ENCODE assay signal across 25 mouse cellular contexts in genomic region chr8:10640176-10640810, GRCm38 (mm10).
DNase-seq lines count a peak whose midpoint lies in the region; ATAC-seq lines count a peak whose summit lies in the region.
"Had no signal": no experiment of that assay in that cellular context is flagged by ENCODE, and none has a peak within 500 bp of the region (broad histone marks: within the 10 kb centered on the region; RNA-seq: fewer than 3 reads in every experiment).

No protein-coding gene starts in this region.

- no peak overlapping the region for H3K4me3 ChIP-seq in liver, embryonic 11.5 days (ENCODE audit: low read depth, low read length)
- H3K4me3 ChIP-seq in liver, embryonic 15.5 days (replicated peaks), result no peak overlapping the region
- H3K4me3 ChIP-seq: embryonic facial prominence, embryonic 13.5 days; intestine, embryonic 15.5 days; left cerebral cortex, adult 2 months; limb, embryonic 10.5 days; megakaryocyte, embryonic 14.5 days; neural tube, embryonic 15.5 days; stomach, embryonic 15.5 days had no signal

- no peaks in the 10 kb centered on the region for H3K9me3 ChIP-seq in liver, embryonic 11.5 days (ENCODE audit: control insufficient read depth, low read length)
- H3K9me3 ChIP-seq in liver, embryonic 15.5 days (replicated peaks), result no peaks in the 10 kb centered on the region
- H3K9me3 ChIP-seq: embryonic facial prominence, embryonic 13.5 days; intestine, embryonic 15.5 days; limb, embryonic 10.5 days; megakaryocyte, embryonic 14.5 days; neural tube, embryonic 15.5 days; stomach, embryonic 15.5 days had no signal

- no peak overlapping the region for H3K4me2 ChIP-seq in liver, embryonic 11.5 days
- H3K4me2 ChIP-seq in liver, embryonic 15.5 days, result peak overlapping the region; percentile 19; the same call in 1 of the 2 replicates
- H3K4me2 ChIP-seq: embryonic facial prominence, embryonic 13.5 days; hindbrain, embryonic 14.5 days; intestine, embryonic 15.5 days; neural tube, embryonic 15.5 days; stomach, embryonic 15.5 days had no signal

- H3K27ac ChIP-seq in liver, embryonic 11.5 days (ENCODE audit: low read depth, low read length), result no peak overlapping the region
- 0 out of 2 replicates have a peak overlapping the region, but pooled peaks have one; percentile 36 for H3K27ac ChIP-seq in liver, embryonic 15.5 days (replicated peaks)
- H3K27ac ChIP-seq: embryonic facial prominence, embryonic 13.5 days; hindbrain, embryonic 14.5 days; intestine, embryonic 15.5 days; left cerebral cortex, adult 2 months; limb, embryonic 10.5 days; neural tube, embryonic 15.5 days; stomach, embryonic 15.5 days had no signal

- 57% methylated on average over 9 of the region's 9 CpGs for WGBS in liver, embryonic 11.5 days
- WGBS in liver, embryonic 15.5 days (ENCODE audit: insufficient replicate concordance), result 33% methylated on average over 9 of the region's 9 CpGs

- no peaks in the 10 kb centered on the region for H3K27me3 ChIP-seq in liver, embryonic 11.5 days (replicated peaks; ENCODE audit: control insufficient read depth, insufficient read depth, low read length)
- H3K27me3 ChIP-seq in liver, embryonic 15.5 days, result no peaks in the 10 kb centered on the region
- H3K27me3 ChIP-seq: CH12.LX; embryonic facial prominence, embryonic 13.5 days; intestine, embryonic 15.5 days; neural tube, embryonic 15.5 days; stomach, embryonic 15.5 days had no signal

- DNase-seq in heart, adult 11 months, result peak; percentile 82
- DNase-seq in heart, postnatal 25 days (ENCODE audit: low spot score), result no peak
- DNase-seq in liver, result peak; percentile 4
- no peak for DNase-seq in liver, embryonic 11.5 days (ENCODE audit: low spot score)
- no peak for DNase-seq in retina, postnatal 1 day
- no peak for DNase-seq in gastrocnemius, postnatal 4 days (ENCODE audit: low spot score in 2 of 2)
- DNase-seq: cerebellum, adult 9-10 months; kidney, postnatal 36 days; lung, adult 18-20 months; lung, postnatal 14 days; right cerebral cortex, postnatal 14 days; thymus, adult 18-20 months; thymus, postnatal 4 days had no signal

- H3K36me3 ChIP-seq in liver, embryonic 11.5 days (ENCODE audit: control insufficient read depth, insufficient read depth, low read length), result no peaks in the 10 kb centered on the region
- no peaks in the 10 kb centered on the region for H3K36me3 ChIP-seq in liver, embryonic 15.5 days (replicated peaks)
- H3K36me3 ChIP-seq: embryonic facial prominence, embryonic 13.5 days; intestine, embryonic 15.5 days; limb, embryonic 10.5 days; neural tube, embryonic 15.5 days; stomach, embryonic 15.5 days had no signal

- peaks cover 9% of the 10 kb centered on the region; the same call in 1 of the 2 replicates for H3K4me1 ChIP-seq in liver, embryonic 11.5 days (replicated peaks; ENCODE audit: control insufficient read depth, insufficient read depth, low read length)
- peaks cover 29% of the 10 kb centered on the region for H3K4me1 ChIP-seq in liver, embryonic 15.5 days (replicated peaks)
- H3K4me1 ChIP-seq: intestine, embryonic 15.5 days; megakaryocyte, embryonic 14.5 days; stomach, embryonic 15.5 days had no signal

- H3K9ac ChIP-seq in liver, embryonic 11.5 days (ENCODE audit: low read depth, low read length), result no peak overlapping the region
- no peak overlapping the region for H3K9ac ChIP-seq in liver, embryonic 15.5 days
- H3K9ac ChIP-seq: embryonic facial prominence, embryonic 13.5 days; hindbrain, embryonic 14.5 days; intestine, embryonic 15.5 days; neural tube, embryonic 15.5 days; stomach, embryonic 15.5 days had no signal

- no peak for ATAC-seq in liver, embryonic 11.5 days (replicated peaks; ENCODE audit: low FRiP score)
- ATAC-seq in liver, embryonic 15.5 days (ENCODE audit: insufficient read depth), result peak; percentile 51
- ATAC-seq: forebrain, embryonic 16.5 days; intestine, embryonic 15.5 days; midbrain, embryonic 16.5 days had no signal

- intact Hi-C loops in heart, postnatal 25 days (cut with DNase I), result loop anchor here (5.0 to 10.0 kb wide), 2 partner anchors 53 to 175 kb away; no protein-coding TSS in a partner anchor

Comparison
In these comparisons a context has a peak if more than half of its experiments do, and no peak if none do; other contexts are left out.
1. DNase-seq: peak in heart, adult 11 months (single experiment) and liver (single experiment); none in heart, postnatal 25 days (single experiment), liver, embryonic 11.5 days (single experiment), retina, postnatal 1 day (single experiment) and gastrocnemius, postnatal 4 days (0 of 2).